Mouse (Mus musculus) ovary, postnatal 36 days (tissue): ENCODE results near the gene Cnot4.
A peak's percentile ranks its signal among the peaks of the same experiment; 100 is the strongest.

Experiments
- DNase-seq: peaks from one replicate; pipeline ENCODE4 v3.0.0; 2022; ENCODE audit warnings: low spot score, mixed read lengths

The Cnot4 gene

GRCm38 (mm10) chr6:35033341-35033740 is 100.2 kb downstream of the Cnot4 start:
- no peak for DNase-seq

GRCm38 (mm10) chr6:35032704-35033103 is 100.8 kb downstream of the Cnot4 start:
- no peak for DNase-seq

GRCm38 (mm10) chr6:35030811-35031210 is 102.7 kb downstream of the Cnot4 start:
- DNase-seq, result no peak

GRCm38 (mm10) chr6:35030226-35030625 is 103.3 kb downstream of the Cnot4 start:
- DNase-seq, result no peak

GRCm38 (mm10) chr6:35028023-35028422 is 105.5 kb downstream of the Cnot4 start:
- DNase-seq, result no peak

GRCm38 (mm10) chr6:35027257-35027656 is 106.3 kb downstream of the Cnot4 start:
- DNase-seq, result no peak

GRCm38 (mm10) chr6:35016624-35017023 is 116.9 kb downstream of the Cnot4 start:
- no peak for DNase-seq

GRCm38 (mm10) chr6:35011953-35012352 is 121.6 kb downstream of the Cnot4 start:
- DNase-seq, result no peak

- no peak for DNase-seq
Observed at GRCm38 (mm10) chr6:35010705-35011104, 122.8 kb downstream of the Cnot4 start.

GRCm38 (mm10) chr6:35002261-35002669 is 131.3 kb downstream of the Cnot4 start:
- no peak for DNase-seq

- no peak for DNase-seq
Observed at GRCm38 (mm10) chr6:34999101-34999500, 134.4 kb downstream of the Cnot4 start.

GRCm38 (mm10) chr6:34996496-34996895 is 137.0 kb downstream of the Cnot4 start:
- no peak for DNase-seq

GRCm38 (mm10) chr6:34995265-34995681 is 138.3 kb downstream of the Cnot4 start:
- peak; percentile 83 for DNase-seq

GRCm38 (mm10) chr6:34994692-34995091 is 138.8 kb downstream of the Cnot4 start:
- DNase-seq, result no peak

GRCm38 (mm10) chr6:34989263-34989662 is 144.3 kb downstream of the Cnot4 start:
- no peak for DNase-seq

- peak; percentile 15 for DNase-seq
Observed at GRCm38 (mm10) chr6:34988081-34988761, 145.3 kb downstream of the Cnot4 start, which contains the start of gene Slc23a4. Gene Slc23a4 (minus strand): TSS chr6:34988404.

- DNase-seq, result no peak
Observed at GRCm38 (mm10) chr6:34987085-34987645, 146.4 kb downstream of the Cnot4 start.

GRCm38 (mm10) chr6:34980661-34981060 is 152.9 kb downstream of the Cnot4 start:
- DNase-seq, result no peak

- no peak for DNase-seq
Observed at GRCm38 (mm10) chr6:34979291-34979690, 154.2 kb downstream of the Cnot4 start.
